Mouse (Mus musculus): ENCODE results near the gene Gm20388.
"Not testable (repeated sequence)": the region's sequence is repeated elsewhere in the genome, so short reads cannot be mapped to it uniquely, and the experiment has no call there.

Gene Gm20388

DNA sequence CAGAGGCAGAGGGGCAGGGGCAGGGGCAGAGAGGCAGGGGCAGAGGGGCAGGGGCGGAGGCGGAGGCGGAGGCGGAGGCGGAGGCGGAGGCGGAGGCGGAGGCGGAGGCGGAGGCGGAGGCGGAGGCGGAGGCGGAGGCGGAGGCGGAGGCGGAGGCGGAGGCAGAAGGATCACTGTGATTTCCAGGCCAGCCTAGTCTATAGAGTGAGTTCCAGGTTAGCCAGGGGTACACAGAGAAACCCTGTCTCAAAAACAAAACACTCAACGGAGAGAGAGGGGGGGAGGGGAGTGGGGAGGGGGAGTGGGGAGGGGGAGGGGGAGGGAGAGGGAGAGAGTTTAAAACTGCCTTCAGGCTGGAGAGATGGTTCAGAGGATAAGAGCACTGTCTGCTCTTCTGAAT lies 1408.1 kb downstream of the Gm20388 start:
- DNase-seq, result not testable (repeated sequence)

DNA sequence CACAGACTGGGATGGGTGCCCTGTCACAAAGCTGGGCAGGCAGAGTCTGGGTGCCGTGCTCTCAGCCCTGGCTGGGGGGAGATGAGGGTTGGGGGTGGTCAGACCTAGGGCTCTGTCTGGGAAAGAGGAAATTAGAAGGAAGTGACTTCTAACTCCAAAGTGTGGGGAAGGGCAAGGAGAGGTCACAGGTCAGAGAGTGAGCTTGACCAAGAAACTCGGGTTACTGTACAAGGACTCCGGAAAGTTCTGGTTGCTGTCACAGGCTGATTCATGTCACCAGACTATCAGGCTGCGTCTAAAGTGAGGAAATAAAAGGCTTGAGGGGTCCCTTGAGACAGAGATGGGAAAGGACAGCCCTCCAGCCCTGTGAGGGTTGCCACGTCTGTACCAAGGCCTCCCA lies 1408.8 kb downstream of the Gm20388 start:
- DNase-seq, result peak; percentile 41

DNA sequence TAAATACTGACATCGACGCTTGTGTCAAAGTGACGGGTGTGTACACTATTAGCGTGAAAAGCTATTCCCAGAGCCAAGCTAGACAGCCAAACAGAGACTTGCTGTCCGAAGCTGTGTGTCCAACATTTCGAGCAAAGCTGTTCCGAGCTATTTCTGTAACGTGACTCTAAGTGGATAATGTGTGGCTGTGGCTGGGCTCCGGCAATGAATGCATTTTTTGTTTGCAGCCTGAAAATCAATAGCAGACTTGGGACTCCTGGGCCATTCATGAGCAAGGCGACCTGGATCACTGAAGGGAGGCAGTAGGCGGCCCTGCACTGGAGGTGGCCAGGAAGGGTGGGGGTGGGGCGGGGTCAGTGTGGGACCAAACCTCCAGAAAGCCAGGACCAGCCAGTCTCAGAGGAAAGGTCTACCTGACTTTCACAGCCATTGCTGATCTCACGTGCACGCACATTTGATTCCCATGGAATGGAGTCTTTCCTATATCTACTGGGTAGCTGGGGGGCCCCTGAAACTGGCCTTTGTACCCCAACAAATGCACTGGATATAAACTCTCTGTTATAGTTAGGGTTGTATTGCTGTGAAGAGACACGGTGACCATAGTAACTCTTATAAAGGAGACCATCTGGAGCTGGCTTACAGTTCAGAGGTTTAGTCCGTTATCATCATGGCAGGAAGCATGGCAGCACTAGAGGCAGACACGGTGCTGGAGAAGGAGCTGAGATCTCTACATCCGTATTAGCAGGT lies 1415.7 kb downstream of the Gm20388 start:
- DNase-seq, result peak; percentile 38

DNA sequence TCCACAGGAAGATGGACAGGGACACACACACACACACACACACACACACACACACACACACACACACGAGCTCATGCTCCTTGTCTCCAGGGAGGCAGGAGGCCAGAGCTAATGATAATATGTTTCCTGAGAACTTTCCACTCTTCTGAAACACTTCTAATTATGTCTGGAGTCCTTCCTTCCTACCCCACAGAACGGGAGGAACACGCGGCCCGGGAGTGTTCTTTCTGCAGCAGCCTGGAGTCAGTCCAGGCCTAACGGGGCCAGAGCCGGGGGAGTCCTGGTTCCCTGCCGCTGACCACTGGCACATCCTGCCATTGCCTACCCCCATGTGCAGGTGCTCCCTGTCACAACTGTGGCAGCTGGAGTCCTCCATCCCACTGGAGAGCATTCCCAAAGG lies 1421.8 kb downstream of the Gm20388 start:
- peak; percentile 47 for DNase-seq

DNA sequence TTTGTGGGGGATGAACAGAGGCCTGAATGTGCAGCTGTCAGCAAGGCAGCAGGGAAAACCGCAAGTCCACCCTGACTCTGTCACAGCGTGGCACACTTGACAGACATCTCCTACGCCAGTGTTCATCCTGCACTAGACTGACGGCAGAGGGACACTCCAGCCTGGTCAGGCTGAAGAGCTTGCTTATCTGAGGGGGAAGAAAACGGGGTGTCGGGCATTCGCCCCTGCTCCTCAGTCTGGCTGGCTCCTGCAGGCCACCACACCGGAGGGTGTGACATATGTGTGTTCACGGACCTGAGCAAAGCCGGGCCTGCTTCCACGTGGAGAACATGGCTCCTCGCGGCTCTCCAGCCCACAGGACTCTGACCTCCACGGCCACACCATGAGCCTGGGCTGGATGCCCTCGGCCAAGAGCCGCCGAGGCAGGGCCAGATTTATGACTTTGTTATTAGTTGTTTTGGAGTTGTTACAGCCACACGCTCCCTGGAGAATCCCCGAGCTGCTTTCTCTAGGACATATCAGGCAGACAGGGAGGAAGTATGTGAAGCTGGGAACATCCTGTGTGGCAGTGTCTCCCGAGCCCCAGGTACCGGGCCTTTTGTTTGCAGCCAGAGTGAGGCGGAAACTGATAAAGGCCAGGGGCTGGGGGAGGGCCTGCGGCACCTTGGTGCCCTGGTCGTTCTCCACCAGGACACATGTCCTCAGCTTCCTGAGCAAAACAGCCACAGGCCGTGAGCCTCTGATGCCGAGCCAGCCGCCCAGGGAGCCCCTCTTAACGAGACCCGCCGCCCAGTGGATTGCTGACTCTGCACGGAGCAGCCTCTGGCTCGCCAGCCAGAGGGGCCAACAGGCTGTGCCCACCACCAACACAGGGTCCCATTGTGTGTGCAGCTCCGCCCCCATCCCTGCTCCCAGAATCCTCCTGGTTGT lies 1424.1 kb downstream of the Gm20388 start:
- DNase-seq, result peak; percentile 41

DNA sequence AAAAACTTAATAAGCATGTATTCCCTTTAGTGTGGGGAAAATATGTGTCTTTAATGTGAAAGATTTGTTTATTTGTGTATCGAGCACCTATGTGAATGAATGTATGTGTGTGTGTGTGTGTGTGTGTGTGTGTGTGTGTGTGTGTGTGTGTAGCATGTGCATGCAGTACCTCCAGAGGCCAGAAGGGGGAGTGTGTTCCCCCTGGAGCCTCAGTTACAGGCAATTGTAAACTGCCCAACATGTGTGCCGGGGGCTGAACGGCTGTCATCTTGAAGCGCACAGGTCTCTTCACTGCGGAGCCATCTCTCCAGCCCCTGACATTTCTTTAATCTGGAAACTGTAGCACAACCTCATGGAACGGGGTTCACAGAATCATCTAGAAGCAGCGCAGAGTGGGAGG lies 1425.0 kb downstream of the Gm20388 start:
- no peak for DNase-seq

DNA sequence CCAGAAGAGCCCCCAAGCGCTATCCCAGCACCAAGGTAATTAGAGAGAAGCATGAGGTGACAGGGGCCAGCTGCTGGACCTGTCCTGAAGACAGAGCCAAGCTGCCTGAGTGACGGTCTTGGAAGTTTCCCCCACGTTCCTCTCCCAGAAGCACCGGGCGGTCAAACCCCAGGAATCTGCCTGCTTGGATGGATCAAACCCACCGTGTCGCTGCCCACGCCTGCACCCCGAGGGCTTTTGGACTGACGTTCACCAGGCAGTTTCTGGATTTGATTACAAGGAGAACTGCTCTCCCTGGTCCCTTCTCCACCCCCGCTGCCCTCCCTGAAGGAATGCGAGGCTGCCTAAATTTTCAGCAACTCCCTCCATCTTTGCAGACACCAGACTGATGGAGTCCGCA lies 1432.3 kb downstream of the Gm20388 start:
- no peak for DNase-seq

DNA sequence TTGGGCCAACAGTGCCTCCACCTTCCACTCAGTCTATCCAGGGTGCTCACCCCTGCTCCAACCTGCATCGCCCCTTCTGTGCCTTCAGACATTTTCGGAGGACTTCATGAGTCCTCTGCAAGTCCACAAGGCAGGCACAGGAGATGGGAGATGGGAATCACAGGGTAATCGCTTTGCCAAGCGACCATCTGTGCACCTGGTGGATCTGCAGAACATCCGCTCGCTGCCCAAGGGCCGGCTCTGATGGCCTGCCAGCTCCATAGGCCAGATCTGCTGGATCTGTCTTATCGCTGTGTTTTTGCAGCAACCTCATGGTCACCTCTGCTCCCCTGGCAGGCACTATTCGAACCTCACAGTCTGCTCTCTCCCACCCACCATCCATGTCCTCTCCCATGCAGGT lies 1433.8 kb downstream of the Gm20388 start:
- no peak for DNase-seq

DNA sequence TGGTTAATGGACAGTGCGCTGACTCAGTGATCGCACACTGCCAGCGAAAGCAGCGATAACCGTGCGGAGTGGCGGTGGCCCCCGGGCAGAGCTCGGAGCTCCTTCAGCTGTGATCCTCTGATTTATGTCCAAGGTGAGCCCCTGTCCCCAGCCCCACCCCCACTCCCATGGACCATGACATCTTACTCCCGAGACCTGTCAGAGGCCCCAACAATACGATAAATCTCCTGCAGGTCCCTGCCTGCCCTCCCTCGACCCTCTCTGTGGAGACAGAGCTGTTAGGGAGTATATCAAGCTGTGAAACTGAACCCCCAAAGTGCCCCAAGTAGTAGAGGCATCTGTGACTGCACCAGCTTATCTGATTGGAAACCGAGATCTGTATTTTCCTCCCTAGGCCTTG lies 1435.5 kb downstream of the Gm20388 start:
- DNase-seq, result no peak

DNA sequence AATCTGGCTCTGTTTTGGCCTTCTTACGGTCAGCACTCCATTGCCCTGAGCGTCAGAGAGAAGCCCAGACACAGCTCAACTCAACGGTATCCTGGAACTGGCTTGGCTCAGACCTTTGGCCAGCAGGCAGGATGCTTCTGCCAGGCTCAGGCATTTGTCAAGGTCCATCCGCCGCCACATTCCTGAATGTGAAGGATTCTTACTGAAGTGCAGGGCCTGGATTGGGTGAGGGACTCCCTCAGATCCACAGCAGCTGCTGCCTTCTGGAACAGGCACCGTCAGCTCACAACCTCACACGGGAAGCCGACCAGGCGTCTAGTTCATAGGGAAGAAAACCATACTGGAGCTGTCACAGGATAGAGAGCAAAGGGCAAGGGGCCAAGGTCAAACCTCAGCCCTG lies 1436.2 kb downstream of the Gm20388 start:
- peak; percentile 80 for DNase-seq

DNA sequence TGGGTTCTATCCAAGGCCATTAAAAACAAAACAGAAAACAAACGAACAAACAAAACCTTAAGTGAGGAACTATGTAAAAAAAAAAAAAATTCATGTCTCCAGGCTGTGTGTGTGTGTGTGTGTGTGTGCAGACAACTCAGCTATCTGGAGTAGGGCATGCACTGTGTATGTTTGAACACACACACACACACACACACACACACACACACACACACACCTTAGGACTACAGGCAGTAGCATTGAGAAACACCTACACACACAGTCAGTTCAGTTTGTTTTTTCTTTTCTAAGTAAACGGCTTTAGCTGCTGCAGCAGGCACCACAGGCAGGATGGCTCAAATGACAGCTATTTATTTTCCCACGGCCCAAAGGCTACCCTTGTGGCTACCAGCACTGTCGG lies 1438.4 kb downstream of the Gm20388 start:
- DNase-seq, result no peak

DNA sequence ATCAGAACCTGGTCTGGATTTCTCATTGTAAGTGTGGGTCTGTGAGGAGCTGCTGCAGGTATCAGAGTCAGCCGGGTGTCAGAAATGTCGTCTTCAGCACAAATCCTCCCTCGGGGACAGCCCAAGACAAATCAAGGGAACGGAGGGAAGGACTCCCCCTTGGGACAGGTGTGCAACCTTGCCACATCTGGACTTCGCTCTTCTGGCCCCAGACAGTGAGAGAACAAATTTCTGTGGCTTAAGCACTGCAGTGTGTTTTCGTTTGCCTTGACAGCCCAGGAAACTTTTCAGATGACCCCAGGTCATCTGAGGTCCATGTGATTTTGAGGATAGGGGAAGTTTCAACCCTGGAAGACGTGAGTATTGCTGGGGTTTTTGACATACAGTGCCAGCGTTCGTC lies 1440.2 kb downstream of the Gm20388 start:
- no peak for DNase-seq

DNA sequence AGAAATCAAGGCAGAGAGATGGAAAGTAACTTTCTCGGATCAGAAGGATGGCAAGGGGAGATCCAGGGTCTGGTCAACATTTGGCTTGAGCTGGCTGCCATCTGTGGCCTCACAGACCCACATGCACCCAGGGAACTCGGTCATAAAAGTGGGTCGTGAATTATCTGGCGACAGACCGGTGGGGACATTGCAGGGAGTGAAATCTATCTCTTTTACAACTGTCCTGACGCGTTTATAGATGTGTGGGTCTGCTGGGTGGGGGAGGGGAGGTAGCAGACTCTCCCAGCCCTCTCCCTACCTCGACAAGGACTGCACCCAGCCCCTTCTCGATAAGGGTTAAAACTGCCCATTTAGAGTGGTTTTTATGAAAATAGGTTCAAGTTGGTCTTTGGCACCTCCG lies 1444.2 kb downstream of the Gm20388 start:
- DNase-seq, result no peak

DNA sequence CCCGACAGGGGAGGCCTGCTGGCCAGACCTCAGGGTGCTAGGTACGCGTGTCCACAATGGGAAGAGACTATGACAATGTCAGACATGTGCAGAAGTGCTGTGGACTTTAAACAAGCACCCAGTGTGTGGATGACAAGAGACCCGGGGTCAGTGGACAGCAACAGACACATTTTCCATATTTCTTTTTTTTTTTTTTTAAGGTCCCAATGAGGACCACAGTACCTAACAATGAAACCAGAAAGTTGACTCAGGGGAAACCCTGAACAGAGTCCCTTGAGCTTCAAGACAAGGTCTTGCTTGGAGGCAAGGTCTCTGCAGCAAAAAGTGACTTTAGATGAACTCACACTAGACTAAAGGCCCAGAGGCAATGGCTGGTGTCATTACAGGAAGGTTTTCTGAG lies 1446.8 kb downstream of the Gm20388 start:
- DNase-seq, result no peak

DNA sequence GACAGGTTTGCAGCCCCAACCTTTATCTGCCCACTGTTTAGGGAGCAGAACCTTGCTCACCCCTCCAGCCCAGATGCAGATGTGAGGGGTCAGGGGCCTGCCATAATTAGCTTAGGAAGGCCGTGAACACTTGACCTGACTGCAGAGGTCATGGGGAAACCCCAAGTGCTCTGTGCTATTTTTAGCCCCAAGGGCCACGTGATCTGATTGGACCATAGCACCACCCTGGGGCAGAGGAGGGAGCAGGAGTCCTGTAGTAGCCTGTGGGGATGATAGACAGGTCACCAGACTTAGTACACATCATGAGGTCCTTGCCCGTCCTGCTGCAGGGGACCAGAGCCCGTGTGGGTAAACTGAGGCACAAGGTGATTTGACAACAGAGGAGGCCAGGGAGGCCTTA lies 1448.0 kb downstream of the Gm20388 start:
- DNase-seq, result no peak

DNA sequence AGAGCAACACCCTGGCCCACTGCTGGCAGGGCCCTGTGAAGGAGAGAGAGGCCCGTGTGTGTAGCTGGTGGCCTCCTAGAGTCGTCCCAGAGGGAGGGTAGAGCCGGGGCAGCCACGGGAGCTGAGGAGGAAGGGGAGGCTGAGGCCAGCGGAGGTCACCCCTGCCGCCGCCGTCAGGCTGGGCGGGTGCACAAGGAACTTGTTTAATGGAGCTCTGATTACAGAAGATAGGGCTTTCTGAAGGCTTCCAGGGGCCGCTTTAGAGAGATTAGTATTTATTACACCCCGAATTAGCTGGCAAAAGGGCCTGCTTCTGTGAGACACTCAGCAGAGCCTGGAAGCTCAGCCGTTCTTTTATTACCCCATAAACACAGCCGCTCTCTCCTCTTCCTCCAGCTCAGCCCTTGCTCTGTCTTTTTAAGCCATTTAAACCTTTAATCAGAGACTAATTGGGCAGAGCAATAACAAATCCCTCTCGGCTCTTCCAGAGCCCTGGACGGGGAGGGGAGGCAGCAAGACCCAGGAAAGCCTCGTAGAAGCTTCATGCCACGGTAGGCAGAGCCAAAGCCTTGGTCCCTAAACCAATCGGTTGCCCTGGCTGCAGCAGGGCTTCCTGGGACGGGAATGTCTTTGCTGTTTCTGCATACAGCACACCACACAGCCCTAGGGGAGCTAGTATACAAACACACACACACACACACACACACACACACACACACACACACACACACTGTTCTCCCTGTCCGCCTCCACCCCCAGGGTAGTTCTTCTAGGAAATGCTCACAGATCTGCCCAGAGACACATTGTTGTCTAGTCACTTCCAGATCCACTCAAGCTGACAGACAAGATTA lies 1448.7 kb downstream of the Gm20388 start:
- peak; percentile 48 for DNase-seq

DNA sequence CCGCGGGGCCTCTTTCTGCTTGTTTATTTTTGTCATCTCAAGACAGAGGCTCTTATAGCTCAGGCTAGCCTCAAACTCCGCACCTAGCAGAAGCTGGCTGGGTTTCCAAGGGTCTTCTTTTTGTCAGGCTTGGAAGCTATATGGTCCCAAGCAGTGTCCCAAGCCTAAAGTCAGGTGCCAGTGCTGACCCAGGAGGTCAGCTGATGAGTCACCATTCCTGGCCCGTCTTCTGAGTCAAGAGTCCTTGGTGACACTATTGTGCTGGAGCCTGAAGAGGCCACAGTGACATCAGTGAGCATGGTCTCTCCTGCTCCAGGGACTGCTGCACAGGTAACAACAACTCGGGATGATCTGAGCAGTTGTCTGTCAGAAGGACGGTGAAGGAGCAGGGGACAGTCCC lies 1449.4 kb downstream of the Gm20388 start:
- no peak for DNase-seq

DNA sequence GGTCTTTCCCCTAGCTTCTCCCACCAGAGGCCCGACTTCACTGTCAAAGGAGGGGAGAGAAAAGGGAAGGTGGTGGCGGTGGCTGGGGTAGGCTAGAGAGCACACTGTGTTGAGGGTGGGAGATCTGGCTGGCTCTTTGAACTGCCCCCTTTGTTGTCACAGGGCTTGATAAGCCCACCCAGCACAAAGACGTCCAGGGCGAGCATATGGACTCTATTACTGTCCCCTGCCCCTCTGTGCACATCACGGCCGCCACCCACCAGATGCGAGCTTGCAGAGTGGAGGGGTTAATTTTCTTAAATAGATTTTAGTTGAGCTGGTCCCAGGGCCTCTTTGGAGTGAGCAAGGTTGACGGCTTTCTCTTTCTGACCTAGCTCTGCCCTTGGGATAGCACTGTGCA lies 1450.5 kb downstream of the Gm20388 start:
- no peak for DNase-seq

DNA sequence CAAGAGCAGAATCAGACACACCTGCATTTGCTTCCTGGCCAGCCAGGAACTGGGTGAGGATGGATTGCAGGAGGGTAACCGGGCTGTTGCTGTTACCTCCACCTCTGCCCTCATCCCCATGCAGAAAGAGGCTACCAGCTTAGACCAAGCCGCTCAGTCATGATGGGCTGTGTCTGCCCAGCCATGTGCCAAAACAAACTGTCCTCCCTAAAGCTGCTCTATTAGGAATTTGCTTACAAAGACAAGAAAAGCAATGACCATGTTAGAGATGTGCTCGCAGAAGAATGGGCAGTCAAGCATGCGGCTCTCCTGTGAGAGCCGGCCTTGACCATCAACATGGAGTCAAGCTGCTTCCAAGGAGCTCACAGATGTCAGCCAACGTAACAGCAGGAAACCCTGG lies 1454.0 kb downstream of the Gm20388 start:
- DNase-seq, result no peak

DNA sequence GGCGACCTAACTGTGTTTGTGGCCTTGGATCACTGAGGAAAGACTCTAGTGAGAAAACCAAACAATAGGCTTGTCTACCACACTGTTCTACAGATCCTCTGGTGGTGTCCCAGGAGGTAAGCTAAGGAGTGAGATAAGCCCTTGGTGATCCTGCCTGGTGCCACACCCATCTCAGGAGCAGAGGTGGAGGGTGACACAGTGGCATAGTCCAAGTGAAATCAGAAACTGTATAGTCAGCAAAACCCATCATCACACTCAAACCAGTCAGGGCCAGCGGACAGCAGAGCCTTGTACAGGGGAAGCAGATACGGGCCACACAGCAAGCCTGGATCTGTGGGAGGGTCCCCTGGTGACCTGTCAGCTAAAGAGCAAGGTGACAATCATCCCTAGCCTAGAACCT lies 1454.5 kb downstream of the Gm20388 start:
- no peak for DNase-seq

DNA sequence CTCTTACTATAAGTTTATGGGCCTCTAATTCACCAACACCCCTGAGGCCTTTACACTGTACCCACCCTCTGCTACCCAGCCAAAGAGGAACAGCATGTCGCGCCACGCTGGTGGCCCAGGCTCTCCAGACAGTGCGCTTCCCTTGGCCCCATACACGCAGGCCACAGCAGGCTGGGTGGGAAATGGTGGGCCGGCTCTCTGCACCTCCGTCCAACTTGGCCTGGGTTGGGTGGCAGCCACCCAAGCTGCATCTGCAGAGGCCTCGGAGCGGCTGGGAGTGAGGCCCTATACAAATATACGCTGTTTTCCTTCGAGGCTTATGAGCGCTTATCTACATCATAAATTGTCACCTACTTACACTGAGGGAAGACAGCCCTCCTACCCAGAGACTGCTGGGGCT lies 1456.0 kb downstream of the Gm20388 start:
- DNase-seq, result peak; percentile 59

DNA sequence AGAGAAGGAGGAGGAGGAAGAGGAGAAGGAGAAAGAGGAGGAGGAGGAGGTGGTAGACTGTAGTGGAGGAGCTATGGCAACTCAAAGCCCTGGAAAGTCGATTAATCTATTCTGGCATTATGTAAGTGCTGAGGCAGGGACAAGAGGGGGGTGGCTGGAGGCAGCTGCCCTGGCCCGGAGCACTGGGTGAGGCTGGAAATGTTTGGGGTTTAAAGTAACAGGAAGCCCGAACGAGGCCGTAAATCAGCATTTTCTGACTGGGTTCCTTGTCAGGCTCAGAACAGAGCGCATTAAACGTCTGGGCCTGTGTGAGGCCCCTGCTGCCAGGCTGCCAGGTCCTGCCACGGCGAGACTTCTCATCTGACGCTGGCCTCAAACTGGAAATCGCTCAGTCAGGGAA lies 1458.2 kb downstream of the Gm20388 start:
- peak; percentile 51 for DNase-seq

DNA sequence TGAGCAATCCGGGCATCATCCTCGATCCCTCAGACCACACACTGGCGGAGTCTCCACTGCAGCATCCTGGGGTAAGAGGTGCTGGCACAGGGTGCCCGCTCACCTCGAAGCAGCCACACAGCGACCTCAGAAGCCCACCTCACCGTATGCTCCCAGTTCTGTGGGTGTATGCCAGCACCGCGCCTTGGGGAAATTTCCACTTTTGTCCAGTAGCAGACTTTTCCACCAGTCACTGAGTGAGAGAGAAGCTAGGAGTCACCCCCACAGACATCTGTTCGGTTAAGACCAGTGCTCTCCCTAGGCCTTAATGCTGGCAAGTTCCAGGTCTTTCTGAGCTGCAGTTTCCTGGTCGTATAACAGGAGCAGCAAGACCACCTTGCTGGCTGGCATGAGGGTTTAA lies 1458.7 kb downstream of the Gm20388 start:
- no peak for DNase-seq
